Mouse (Mus musculus): Measurements from ENCODE around the gene Rad51c. TPM values are rescaled to one million over a fixed set of nuclear protein-coding genes. Genes with fewer than 3 reads are reported as not detected.
"Not testable (repeated sequence)": the region's sequence is repeated elsewhere in the genome, so short reads cannot be mapped to it uniquely, and the experiment has no call there.

Rad51c gene
- polyA plus RNA-seq, 1 experiment from 2014 or later, result 9.5 TPM

GRCm38 (mm10) chr11:87430374-87430773, 25.6 kb upstream of the Rad51c start:
- Histone ChIP-seq H3K4me3 (no peak overlapping the region), H3K36me3 (no peaks in the 10 kb centered on the region), H3K4me1 (replicated peaks) (peaks cover 7% of the 10 kb centered on the region), H3K4me2 (no peak overlapping the region), H3K9ac (no peak overlapping the region), H3K9me3 (replicated peaks) (no peaks in the 10 kb centered on the region), H3K27ac (no peak overlapping the region), H3K27me3 (no peaks in the 10 kb centered on the region)
- WGBS, result 56% methylated on average over 2 of the region's 2 CpGs
- ATAC-seq (replicated peaks; ENCODE audit: insufficient number of reproducible peaks, insufficient read depth, low FRiP score, low read depth), result no peak

GRCm38 (mm10) chr11:87429363-87429762, 24.6 kb upstream of the Rad51c start:
- no peak overlapping the region for H3K4me3 ChIP-seq
- H3K27ac ChIP-seq, result no peak overlapping the region
- no peak overlapping the region for H3K4me2 ChIP-seq
- H3K9ac ChIP-seq, result no peak overlapping the region
- H3K27me3 ChIP-seq, result no peaks in the 10 kb centered on the region
- H3K36me3 ChIP-seq, result no peaks in the 10 kb centered on the region
- H3K9me3 ChIP-seq (replicated peaks), result no peaks in the 10 kb centered on the region
- 83% methylated on average over 4 of the region's 4 CpGs for WGBS
- peaks cover 7% of the 10 kb centered on the region for H3K4me1 ChIP-seq (replicated peaks)
- no peak for ATAC-seq (replicated peaks; ENCODE audit: insufficient number of reproducible peaks, insufficient read depth, low FRiP score, low read depth)

- no peak overlapping the region for H3K4me3 ChIP-seq
- no peak for ATAC-seq (replicated peaks; ENCODE audit: insufficient number of reproducible peaks, insufficient read depth, low FRiP score, low read depth)
- 71% methylated on average over 2 of the region's 2 CpGs for WGBS
- no peak overlapping the region for H3K9ac ChIP-seq
- H3K4me2 ChIP-seq, result no peak overlapping the region
- no peaks in the 10 kb centered on the region for H3K9me3 ChIP-seq (replicated peaks)
- H3K4me1 ChIP-seq (replicated peaks), result peaks cover 11% of the 10 kb centered on the region
- 0 out of 2 replicates have a peak overlapping the region, but pooled peaks have one; percentile 13 for H3K27ac ChIP-seq
- no peaks in the 10 kb centered on the region for H3K27me3 ChIP-seq
- no peaks in the 10 kb centered on the region for H3K36me3 ChIP-seq
Observed at GRCm38 (mm10) chr11:87428051-87428673, 23.4 kb upstream of the Rad51c start.

- peak overlapping the region; percentile 76 for H3K27ac ChIP-seq
- WGBS, result 37% methylated on average over 1 of the region's 1 CpGs
Observed at GRCm38 (mm10) chr11:87427273-87428050, 22.7 kb upstream of the Rad51c start.

GRCm38 (mm10) chr11:87426450-87427250, 21.9 kb upstream of the Rad51c start:
- H3K4me1 ChIP-seq (replicated peaks), result peaks cover 17% of the 10 kb centered on the region
- ATAC-seq (replicated peaks; ENCODE audit: insufficient number of reproducible peaks, insufficient read depth, low FRiP score, low read depth), result peak; percentile 79
- H3K4me2 ChIP-seq, result peak overlapping the region; percentile 59
- WGBS, result 2% methylated on average over 24 of the region's 24 CpGs
- not testable (repeated sequence) for H3K27me3 ChIP-seq; H3K36me3 ChIP-seq; H3K9me3 ChIP-seq (replicated peaks)
- peak overlapping the region; percentile 52 for H3K4me3 ChIP-seq
- H3K27ac ChIP-seq, result peak overlapping the region; percentile 76
- 0 out of 2 replicates have a peak overlapping the region, but pooled peaks have one; percentile 43 for H3K9ac ChIP-seq

More at GRCm38 (mm10) chr11:87427273-87428050, 22.7 kb upstream of the Rad51c start:
- Histone ChIP-seq H3K9me3 (replicated peaks) (no peaks in the 10 kb centered on the region), H3K27me3 (no peaks in the 10 kb centered on the region), H3K4me1 (replicated peaks) (peaks cover 11% of the 10 kb centered on the region), H3K4me2 (no peak overlapping the region), H3K36me3 (no peaks in the 10 kb centered on the region), H3K9ac (no peak overlapping the region), H3K4me3 (no peak overlapping the region)
- ATAC-seq (replicated peaks; ENCODE audit: insufficient number of reproducible peaks, insufficient read depth, low FRiP score, low read depth), result no peak

GRCm38 (mm10) chr11:87426121-87426449, 21.3 kb upstream of the Rad51c start:
- peak overlapping the region; percentile 59 for H3K4me2 ChIP-seq
- H3K27ac ChIP-seq, result peak overlapping the region; percentile 76
- no peaks in the 10 kb centered on the region for H3K36me3 ChIP-seq
- H3K9ac ChIP-seq, result peak overlapping the region; percentile 43; the same call in 1 of the 2 replicates
- no peaks in the 10 kb centered on the region for H3K9me3 ChIP-seq (replicated peaks)
- ATAC-seq (replicated peaks; ENCODE audit: insufficient number of reproducible peaks, insufficient read depth, low FRiP score, low read depth), result no peak
- H3K4me1 ChIP-seq (replicated peaks), result peaks cover 18% of the 10 kb centered on the region
- under 1% methylated on average over 7 of the region's 7 CpGs for WGBS
- H3K4me3 ChIP-seq, result peak overlapping the region; percentile 52
- H3K27me3 ChIP-seq, result no peaks in the 10 kb centered on the region

- H3K4me2 ChIP-seq, result peak overlapping the region; percentile 73; the same call in 1 of the 2 replicates
- H3K27ac ChIP-seq, result peak overlapping the region; percentile 83
- no peaks in the 10 kb centered on the region for H3K36me3 ChIP-seq
- H3K27me3 ChIP-seq, result no peaks in the 10 kb centered on the region
- H3K4me1 ChIP-seq (replicated peaks), result peaks cover 18% of the 10 kb centered on the region
- ATAC-seq (replicated peaks; ENCODE audit: insufficient number of reproducible peaks, insufficient read depth, low FRiP score, low read depth), result no peak
- peak overlapping the region; percentile 17; the same call in 1 of the 2 replicates for H3K9ac ChIP-seq
- no peak overlapping the region for H3K4me3 ChIP-seq
- no peaks in the 10 kb centered on the region for H3K9me3 ChIP-seq (replicated peaks)
- 35% methylated on average over 6 of the region's 6 CpGs for WGBS
Observed at GRCm38 (mm10) chr11:87423551-87424325, 19.0 kb upstream of the Rad51c start.

GRCm38 (mm10) chr11:87422511-87423340, 18.0 kb upstream of the Rad51c start:
- Histone ChIP-seq H3K4me1 (replicated peaks) (peaks cover 18% of the 10 kb centered on the region), H3K4me3 (peak overlapping the region; percentile 50), H3K36me3 (no peaks in the 10 kb centered on the region), H3K27me3 (no peaks in the 10 kb centered on the region), H3K9ac (peak overlapping the region; percentile 51), H3K9me3 (replicated peaks) (no peaks in the 10 kb centered on the region), H3K4me2 (peak overlapping the region; percentile 73), H3K27ac (peak overlapping the region; percentile 83)
- WGBS, result under 1% methylated on average over 26 of the region's 26 CpGs
- peak; percentile 81 for ATAC-seq (replicated peaks; ENCODE audit: insufficient number of reproducible peaks, insufficient read depth, low FRiP score, low read depth)

GRCm38 (mm10) chr11:87421760-87422201, 17.0 kb upstream of the Rad51c start:
- Histone ChIP-seq H3K4me1 (replicated peaks) (peaks cover 18% of the 10 kb centered on the region), H3K27ac (peak overlapping the region; percentile 83), H3K4me3 (peak overlapping the region; percentile 50), H3K9me3 (replicated peaks) (no peaks in the 10 kb centered on the region), H3K27me3 (no peaks in the 10 kb centered on the region), H3K36me3 (no peaks in the 10 kb centered on the region), H3K9ac (peak overlapping the region; percentile 51), H3K4me2 (peak overlapping the region; percentile 73)
- 14% methylated on average over 6 of the region's 6 CpGs for WGBS
- no peak for ATAC-seq (replicated peaks; ENCODE audit: insufficient number of reproducible peaks, insufficient read depth, low FRiP score, low read depth)

- Histone ChIP-seq H3K27ac (no peak overlapping the region), H3K27me3 (no peaks in the 10 kb centered on the region), H3K4me1 (replicated peaks) (peaks cover 15% of the 10 kb centered on the region), H3K4me2 (no peak overlapping the region), H3K9me3 (replicated peaks) (no peaks in the 10 kb centered on the region), H3K4me3 (no peak overlapping the region), H3K9ac (no peak overlapping the region), H3K36me3 (no peaks in the 10 kb centered on the region)
- ATAC-seq (replicated peaks; ENCODE audit: insufficient number of reproducible peaks, insufficient read depth, low FRiP score, low read depth), result no peak
Observed at GRCm38 (mm10) chr11:87420861-87421260, 16.1 kb upstream of the Rad51c start.

Measured in heart, embryonic 15.5 days (tissue).